Mouse (Mus musculus): ENCODE measurements around the gene Myg1. TPM values are rescaled to one million over a fixed set of nuclear protein-coding genes. Genes with fewer than 3 reads are reported as not detected.

Gene Myg1
- polyA plus RNA-seq, 1 experiment, result not detected

- peaks cover 10% of the 10 kb centered on the region; the same call in 1 of the 2 replicates for H3K4me1 ChIP-seq (ENCODE audit: control insufficient read depth, insufficient read depth, low read length)
- peak within 1 kb of the TSS; percentile 90 for H3K27ac ChIP-seq (ENCODE audit: insufficient read depth, low read depth, low read length)
- H3K4me3 ChIP-seq (ENCODE audit: insufficient read depth, low read depth, low read length), result peak within 1 kb of the TSS; percentile 69
- TF ChIP-seq POLR2A (IDR thresholded peaks at IDR 0.05; ENCODE audit: insufficient read depth, low read depth, low read length), result 0 out of 2 replicates have a peak, but pooled peaks have one; percentile 7
- no peak for TF ChIP-seq CTCF (IDR thresholded peaks at IDR 0.05; ENCODE audit: insufficient read depth, low read depth, low read length)
- 2% methylated on average over 15 of the region's 15 CpGs for WGBS
Observed at GRCm38 (mm10) chr15:102366733-102367344, 35.3 kb downstream of the Myg1 start, which contains the start of gene Sp7. Gene Sp7 (minus strand): TSS chr15:102367182.

DNA sequence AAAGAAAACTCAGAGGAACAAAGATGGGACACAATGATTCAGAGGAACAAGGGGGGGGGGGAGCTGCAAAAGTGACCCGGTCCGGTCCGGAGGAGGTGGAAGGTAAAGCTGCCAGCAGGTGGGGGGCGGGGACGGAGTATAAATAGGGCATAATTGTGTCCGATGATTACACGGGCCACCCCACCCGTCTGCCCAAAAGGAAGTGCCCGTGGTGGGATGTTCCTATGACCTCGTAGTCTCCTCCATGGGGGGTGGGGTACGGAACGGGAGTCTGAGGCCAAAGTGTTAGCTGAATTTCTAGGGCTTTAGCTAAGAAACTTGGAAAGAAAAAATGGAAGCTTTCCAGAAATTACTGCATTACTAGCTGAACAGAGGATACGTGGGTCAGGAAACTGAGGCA, 38.5 kb downstream of the Myg1 start:
- Histone ChIP-seq H3K27ac (ENCODE audit: insufficient read depth, low read depth, low read length) (no peak overlapping the region), H3K4me1 (ENCODE audit: control insufficient read depth, insufficient read depth, low read length) (no peaks in the 10 kb centered on the region), H3K4me3 (ENCODE audit: insufficient read depth, low read depth, low read length) (no peak overlapping the region)
- TF ChIP-seq POLR2A (IDR thresholded peaks at IDR 0.05; ENCODE audit: insufficient read depth, low read depth, low read length), result no peak
- TF ChIP-seq CTCF (IDR thresholded peaks at IDR 0.05; ENCODE audit: insufficient read depth, low read depth, low read length), result no peak
- WGBS, result 20% methylated on average over 13 of the region's 13 CpGs

DNA sequence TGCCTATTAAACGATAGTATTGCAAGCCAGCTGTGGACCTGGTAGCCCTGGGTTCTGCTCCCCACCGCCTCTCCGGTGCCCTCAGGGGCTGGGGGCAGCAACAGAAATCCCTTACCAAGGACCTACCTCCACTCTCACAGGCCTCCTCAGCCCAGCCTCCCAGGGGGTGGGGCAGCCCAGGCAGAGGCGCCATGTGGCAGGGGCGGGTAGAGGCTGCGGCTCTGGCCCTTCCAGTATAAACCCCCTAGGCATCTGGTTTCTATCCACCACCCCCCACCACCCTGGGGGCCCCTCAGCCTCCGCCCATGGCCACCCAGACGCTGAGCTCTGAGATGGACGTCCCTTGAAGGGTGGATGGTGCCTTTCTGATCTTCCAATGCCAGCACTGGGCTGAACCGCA, 39.2 kb downstream of the Myg1 start:
- WGBS, result 34% methylated on average over 10 of the region's 10 CpGs
- no peak overlapping the region for H3K4me3 ChIP-seq (ENCODE audit: insufficient read depth, low read depth, low read length)
- no peaks in the 10 kb centered on the region for H3K4me1 ChIP-seq (ENCODE audit: control insufficient read depth, insufficient read depth, low read length)
- TF ChIP-seq POLR2A (IDR thresholded peaks at IDR 0.05; ENCODE audit: insufficient read depth, low read depth, low read length), result no peak
- no peak for TF ChIP-seq CTCF (IDR thresholded peaks at IDR 0.05; ENCODE audit: insufficient read depth, low read depth, low read length)
- H3K27ac ChIP-seq (ENCODE audit: insufficient read depth, low read depth, low read length), result no peak overlapping the region

- WGBS, result under 1% methylated on average over 43 of the region's 43 CpGs
- H3K4me3 ChIP-seq (ENCODE audit: insufficient read depth, low read depth, low read length), result peak overlapping the region; percentile 73
Observed at GRCm38 (mm10) chr15:102376453-102377162, 45.1 kb downstream of the Myg1 start.

GRCm38 (mm10) chr15:102377163-102377543, 45.6 kb downstream of the Myg1 start:
- peak overlapping the region; percentile 73 for H3K4me3 ChIP-seq (ENCODE audit: insufficient read depth, low read depth, low read length)
- peak overlapping the region; percentile 71; the same call in 1 of the 2 replicates for H3K27ac ChIP-seq (ENCODE audit: insufficient read depth, low read depth, low read length)
- peaks cover 10% of the 10 kb centered on the region for H3K4me1 ChIP-seq (ENCODE audit: control insufficient read depth, insufficient read depth, low read length)
- WGBS, result under 1% methylated on average over 7 of the region's 7 CpGs
- TF ChIP-seq POLR2A (IDR thresholded peaks at IDR 0.05; ENCODE audit: insufficient read depth, low read depth, low read length) (no peak), CTCF (IDR thresholded peaks at IDR 0.05; ENCODE audit: insufficient read depth, low read depth, low read length) (peak; percentile 67)

More at GRCm38 (mm10) chr15:102376453-102377162, 45.1 kb downstream of the Myg1 start:
- TF ChIP-seq POLR2A (IDR thresholded peaks at IDR 0.05; ENCODE audit: insufficient read depth, low read depth, low read length) (no peak), CTCF (IDR thresholded peaks at IDR 0.05; ENCODE audit: insufficient read depth, low read depth, low read length) (no peak)
- Histone ChIP-seq H3K4me1 (ENCODE audit: control insufficient read depth, insufficient read depth, low read length) (peaks cover 10% of the 10 kb centered on the region), H3K27ac (ENCODE audit: insufficient read depth, low read depth, low read length) (peak overlapping the region; percentile 71; the same call in 1 of the 2 replicates)

DNA sequence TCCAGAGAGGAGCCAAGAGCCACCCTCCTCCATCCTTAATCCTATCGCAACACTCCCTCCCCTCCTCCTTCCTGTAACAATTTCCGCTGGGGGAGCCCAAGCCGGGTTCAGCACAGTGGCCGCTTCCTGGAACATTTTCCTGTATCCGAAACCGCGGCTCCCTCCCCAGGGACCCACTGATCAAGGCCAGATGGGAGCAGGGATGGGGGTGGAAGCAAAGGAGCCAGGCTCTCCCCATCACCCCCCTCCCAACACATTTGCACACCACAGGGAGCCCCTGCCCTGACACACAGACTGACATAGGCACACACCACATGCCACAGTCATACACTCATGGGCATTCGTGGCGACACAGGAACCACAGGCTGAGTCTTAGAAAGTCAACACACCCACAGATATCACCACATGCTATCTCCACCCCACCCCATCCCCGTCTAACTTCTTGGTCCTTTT, 46.3 kb downstream of the Myg1 start:
- H3K4me3 ChIP-seq (ENCODE audit: insufficient read depth, low read depth, low read length), result no peak overlapping the region
- 17% methylated on average over 10 of the region's 10 CpGs for WGBS
- TF ChIP-seq POLR2A (IDR thresholded peaks at IDR 0.05; ENCODE audit: insufficient read depth, low read depth, low read length), result no peak
- TF ChIP-seq CTCF (IDR thresholded peaks at IDR 0.05; ENCODE audit: insufficient read depth, low read depth, low read length), result no peak
- peaks cover 10% of the 10 kb centered on the region for H3K4me1 ChIP-seq (ENCODE audit: control insufficient read depth, insufficient read depth, low read length)
- H3K27ac ChIP-seq (ENCODE audit: insufficient read depth, low read depth, low read length), result no peak overlapping the region

DNA sequence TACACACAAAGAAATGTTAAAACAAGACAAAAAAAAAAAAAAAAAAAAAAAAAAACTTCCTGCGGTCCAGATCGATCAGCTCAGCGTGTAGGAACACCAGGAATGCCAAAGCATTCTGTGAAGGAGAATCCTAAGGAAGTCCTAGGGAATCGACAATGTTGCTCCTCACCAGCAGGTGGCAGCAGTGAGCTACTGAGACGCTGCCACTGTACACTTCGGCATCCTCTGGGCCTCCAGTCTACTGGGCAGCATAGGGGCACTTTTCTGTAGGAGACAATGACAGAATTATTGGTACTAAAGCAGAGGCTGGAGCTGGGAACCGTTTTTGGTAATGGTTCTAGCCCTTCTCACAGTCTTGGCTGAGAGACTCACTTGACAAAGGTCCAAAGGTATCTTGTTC, 50.1 kb downstream of the Myg1 start:
- WGBS, result 0% methylated on average over 7 of the region's 7 CpGs
- H3K4me3 ChIP-seq (ENCODE audit: insufficient read depth, low read depth, low read length), result no peak overlapping the region

GRCm38 (mm10) chr15:102383671-102384070, 52.2 kb downstream of the Myg1 start:
- H3K4me3 ChIP-seq (ENCODE audit: insufficient read depth, low read depth, low read length), result no peak overlapping the region
- TF ChIP-seq CTCF (IDR thresholded peaks at IDR 0.05; ENCODE audit: insufficient read depth, low read depth, low read length) (no peak), POLR2A (IDR thresholded peaks at IDR 0.05; ENCODE audit: insufficient read depth, low read depth, low read length) (no peak)
- H3K4me1 ChIP-seq (ENCODE audit: control insufficient read depth, insufficient read depth, low read length), result no peaks in the 10 kb centered on the region
- 97% methylated on average over 6 of the region's 6 CpGs for WGBS
- H3K27ac ChIP-seq (ENCODE audit: insufficient read depth, low read depth, low read length), result no peak overlapping the region

More for the DNA sequence above, 50.1 kb downstream of the Myg1 start:
- no peak overlapping the region for H3K27ac ChIP-seq (ENCODE audit: insufficient read depth, low read depth, low read length)
- no peak for TF ChIP-seq POLR2A (IDR thresholded peaks at IDR 0.05; ENCODE audit: insufficient read depth, low read depth, low read length)
- peak; percentile 83 for TF ChIP-seq CTCF (IDR thresholded peaks at IDR 0.05; ENCODE audit: insufficient read depth, low read depth, low read length)
- peaks cover 7% of the 10 kb centered on the region for H3K4me1 ChIP-seq (ENCODE audit: control insufficient read depth, insufficient read depth, low read length)

- TF ChIP-seq CTCF (IDR thresholded peaks at IDR 0.05; ENCODE audit: insufficient read depth, low read depth, low read length) (no peak), POLR2A (IDR thresholded peaks at IDR 0.05; ENCODE audit: insufficient read depth, low read depth, low read length) (no peak)
- 46% methylated on average over 9 of the region's 9 CpGs for WGBS
Observed at GRCm38 (mm10) chr15:102386640-102387039, 55.1 kb downstream of the Myg1 start.

More at GRCm38 (mm10) chr15:102386640-102387039, 55.1 kb downstream of the Myg1 start:
- H3K4me1 ChIP-seq (ENCODE audit: control insufficient read depth, insufficient read depth, low read length), result no peaks in the 10 kb centered on the region
- no peak overlapping the region for H3K27ac ChIP-seq (ENCODE audit: insufficient read depth, low read depth, low read length)
- no peak overlapping the region for H3K4me3 ChIP-seq (ENCODE audit: insufficient read depth, low read depth, low read length)

Other genes starting within 250 kb of the Myg1 start
- not detected in 2 replicates for gene Tns2, start 231.3 kb upstream of the Myg1 start, polyA plus RNA-seq (2012; ENCODE audit: insufficient read depth, insufficient read length, low replicate concordance, missing spikeins)
- not detected in 2 replicates for gene Spryd3, start 195.5 kb upstream of the Myg1 start, polyA plus RNA-seq (2012; ENCODE audit: insufficient read depth, insufficient read length, low replicate concordance, missing spikeins)
- gene Igfbp6, start 187.3 kb upstream of the Myg1 start, polyA plus RNA-seq (2012; ENCODE audit: insufficient read depth, insufficient read length, low replicate concordance, missing spikeins), result not detected in 2 replicates
- not detected in 2 replicates for gene Soat2, start 181.2 kb upstream of the Myg1 start, polyA plus RNA-seq (2012; ENCODE audit: insufficient read depth, insufficient read length, low replicate concordance, missing spikeins)
- 123 TPM in 1 of 2 replicates, not detected in the other for gene Zfp740, start 128.5 kb upstream of the Myg1 start, polyA plus RNA-seq (2012; ENCODE audit: insufficient read depth, insufficient read length, low replicate concordance, missing spikeins)
- gene Csad, start 127.0 kb upstream of the Myg1 start, polyA plus RNA-seq (2012; ENCODE audit: insufficient read depth, insufficient read length, low replicate concordance, missing spikeins), result not detected in 2 replicates
- gene Itgb7, start 99.8 kb upstream of the Myg1 start, polyA plus RNA-seq (2012; ENCODE audit: insufficient read depth, insufficient read length, low replicate concordance, missing spikeins), result not detected in 2 replicates
- not detected in 2 replicates for gene Rarg, start 74.2 kb upstream of the Myg1 start, polyA plus RNA-seq (2012; ENCODE audit: insufficient read depth, insufficient read length, low replicate concordance, missing spikeins)
- gene Gm9918, start 61.1 kb upstream of the Myg1 start, polyA plus RNA-seq (2012; ENCODE audit: insufficient read depth, insufficient read length, low replicate concordance, missing spikeins), result not detected in 2 replicates
- gene Mfsd5, start 52.3 kb upstream of the Myg1 start, polyA plus RNA-seq (2012; ENCODE audit: insufficient read depth, insufficient read length, low replicate concordance, missing spikeins), result not detected in 2 replicates
- gene Espl1, start 35.4 kb upstream of the Myg1 start, polyA plus RNA-seq (2012; ENCODE audit: insufficient read depth, insufficient read length, low replicate concordance, missing spikeins), result not detected in 2 replicates
- gene Pfdn5, start 5.6 kb upstream of the Myg1 start, polyA plus RNA-seq (2012; ENCODE audit: insufficient read depth, insufficient read length, low replicate concordance, missing spikeins), result 1,008 TPM in 1 of 2 replicates, not detected in the other
- gene Aaas, start 19.1 kb downstream of the Myg1 start, polyA plus RNA-seq (2012; ENCODE audit: insufficient read depth, insufficient read length, low replicate concordance, missing spikeins), result not detected in 2 replicates
- not detected in 2 replicates for gene Sp7, start 35.5 kb downstream of the Myg1 start, polyA plus RNA-seq (2012; ENCODE audit: insufficient read depth, insufficient read length, low replicate concordance, missing spikeins)
- gene Sp1, start 74.4 kb downstream of the Myg1 start, polyA plus RNA-seq (2012; ENCODE audit: insufficient read depth, insufficient read length, low replicate concordance, missing spikeins), result 98.4 TPM in 1 of 2 replicates, not detected in the other
- not detected in 2 replicates for gene Amhr2, start 113.7 kb downstream of the Myg1 start, polyA plus RNA-seq (2012; ENCODE audit: insufficient read depth, insufficient read length, low replicate concordance, missing spikeins)
- not detected in 2 replicates for gene Prr13, start 127.3 kb downstream of the Myg1 start, polyA plus RNA-seq (2012; ENCODE audit: insufficient read depth, insufficient read length, low replicate concordance, missing spikeins)
- 834 and 975 TPM in 2 replicates for gene Pcbp2, start 138.8 kb downstream of the Myg1 start, polyA plus RNA-seq (2012; ENCODE audit: insufficient read depth, insufficient read length, low replicate concordance, missing spikeins)
- gene Gm10337, start 172.0 kb downstream of the Myg1 start, polyA plus RNA-seq (2012; ENCODE audit: insufficient read depth, insufficient read length, low replicate concordance, missing spikeins), result not detected in 2 replicates
- not detected in 2 replicates for gene Map3k12, start 185.4 kb downstream of the Myg1 start, polyA plus RNA-seq (2012; ENCODE audit: insufficient read depth, insufficient read length, low replicate concordance, missing spikeins)
- gene Tarbp2, start 186.5 kb downstream of the Myg1 start, polyA plus RNA-seq (2012; ENCODE audit: insufficient read depth, insufficient read length, low replicate concordance, missing spikeins), result not detected in 2 replicates
- not detected in 2 replicates for gene Npff, start 193.2 kb downstream of the Myg1 start, polyA plus RNA-seq (2012; ENCODE audit: insufficient read depth, insufficient read length, low replicate concordance, missing spikeins)